Mouse (Mus musculus) bone marrow, adult 2 months (tissue): ENCODE results near the gene Psg16.

Experiments
- CTCF ChIP-seq: fragments of 200-500 bp; IDR thresholded peaks from 2 replicates; pipeline ENCODE4 v1.5.1; 2011; ENCODE audit warnings: low read length, control low read depth; ENCODE audit not compliant: control insufficient read depth, insufficient read depth
- POLR2A ChIP-seq: fragments of 200-500 bp; IDR thresholded peaks from 2 replicates; pipeline ENCODE4 v1.6.1; 2011; ENCODE audit warnings: low read depth, mild to moderate bottlenecking, control low read depth, low read length, borderline replicate concordance; ENCODE audit not compliant: control insufficient read depth

GRCm38 (mm10) chr7:17090058-17090585 lies 16.3 kb downstream of the Psg16 start:
- TF ChIP-seq CTCF = no peak
- no peak for TF ChIP-seq POLR2A
